Mouse (Mus musculus) Patski (cell line): Measurements from ENCODE around the gene Arhgef3. TPM values are rescaled to one million over a fixed set of nuclear protein-coding genes. Genes with fewer than 3 reads are reported as not detected.
A peak's percentile ranks its signal among the peaks of the same experiment; 100 is the strongest.

Experiments used
- ATAC-seq: fragments of 100-300 bp; one replicate; pipeline ENCODE4 v1.8.0; 2021
- CTCF ChIA-PET: fragments of 350-600 bp; sonication (Branson Sonifier 250); formaldehyde crosslinking; loops from one replicate; lab custom pipeline; 2022; ENCODE audit warnings: inconsistent platforms; lab: Charles Lee
- POLR2A ChIA-PET: fragments of 350-600 bp; sonication (Branson Sonifier 250); formaldehyde crosslinking; loops from one replicate; lab custom pipeline; 2022; ENCODE audit warnings: antibody characterized with exemption, inconsistent platforms; lab: Charles Lee
- DNase-seq: peaks from one replicate; pipeline ENCODE4 v3.0.0-alpha.2; 2011; ENCODE audit warnings: low read depth, low spot score
- H3K27me3 ChIP-seq: fragments of 371-371 bp; one replicate; pipeline ENCODE4 v1.5.1; 2021
- CTCF ChIP-seq: fragments of 100-300 bp; IDR thresholded peaks from one replicate; pipeline ENCODE4 v1.5.1; 2021
- in situ Hi-C: fragments of 300-500 bp; cut with MboI; formaldehyde crosslinking; loops from 3 replicates; pipeline ENCODE4 v1.11.1; 2018; ENCODE audit warnings: low pct_unique_long_range_greater_than_20kb, mixed read lengths
- polyA plus RNA-seq: library from polyadenylated mRNA; unstranded; gene quantifications from one replicate; pipeline ENCODE4 v1.2.3, GENCODE M21; 2021

Gene Arhgef3
- polyA plus RNA-seq, 1 experiment from 2014 or later: 3.4 TPM

DNA sequence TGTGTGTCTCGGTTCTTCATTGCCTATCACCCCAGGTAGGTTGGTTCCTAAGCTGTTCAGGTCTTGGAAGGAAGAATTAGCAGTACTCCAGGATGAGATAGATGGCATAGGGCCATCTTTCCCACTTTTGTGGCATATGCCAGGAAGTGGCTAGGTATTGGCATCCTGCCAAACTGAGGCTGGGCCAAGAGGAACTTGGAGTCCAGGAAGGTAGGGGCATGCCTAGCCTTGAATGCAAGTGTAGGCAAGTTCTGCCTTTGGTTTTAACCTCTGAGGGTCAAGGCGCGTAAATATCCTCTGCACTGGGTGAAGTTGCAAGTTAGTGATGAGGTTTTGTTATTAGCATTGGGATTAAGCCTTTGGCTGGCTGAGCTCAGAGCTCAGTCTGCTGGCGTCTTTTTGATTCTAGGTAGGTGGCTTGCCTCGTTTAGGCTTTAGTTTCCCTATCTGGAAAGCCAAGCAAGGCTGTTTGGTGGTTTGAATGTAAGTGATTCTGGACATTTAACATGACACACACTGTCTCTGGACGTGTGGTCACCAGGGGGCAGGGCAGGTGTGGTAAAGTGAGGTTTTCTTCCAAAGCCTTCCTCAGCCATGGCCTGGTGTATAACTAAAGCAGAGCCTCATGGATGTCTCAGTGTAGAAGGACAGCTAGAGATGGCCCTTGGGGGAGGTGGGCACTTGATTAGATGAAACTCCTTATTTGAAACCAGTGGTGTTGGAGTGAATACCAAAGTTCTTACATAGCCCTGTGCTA lies 5.8 kb upstream of the Arhgef3 start:
- CTCF ChIA-PET: interaction anchor here (0.8 to 2.1 kb wide), 5 partner anchors 11 to 77 kb away, joined by 3 to 10 read pairs (median 4); no protein-coding TSS in a partner anchor
- TF ChIP-seq CTCF: peak; percentile 63

GRCm38 (mm10) chr14:27115275-27115660 lies 569 bp downstream of the Arhgef3 start:
- DNase-seq: no peak
- POLR2A ChIA-PET: interaction anchor here (0.9 kb wide), 1 partner anchor 57 kb away, joined by 3 read pairs; no protein-coding TSS in a partner anchor
- no peak for ATAC-seq
- TF ChIP-seq CTCF: no peak
- in situ Hi-C loops: loop anchor here (10.0 kb wide), 1 partner anchor 300 kb away; no protein-coding TSS in a partner anchor
- H3K27me3 ChIP-seq: no peaks in the 10 kb centered on the region
- CTCF ChIA-PET: no interaction called here

More for the DNA sequence above, 5.8 kb upstream of the Arhgef3 start:
- no peaks in the 10 kb centered on the region for H3K27me3 ChIP-seq
- ATAC-seq: no peak
- POLR2A ChIA-PET: no interaction called here
- no peak for DNase-seq
- in situ Hi-C loops: no loop called here

GRCm38 (mm10) chr14:27115991-27116390 lies 1.3 kb downstream of the Arhgef3 start:
- TF ChIP-seq CTCF: no peak
- POLR2A ChIA-PET: interaction anchor here (0.9 kb wide), 1 partner anchor 57 kb away, joined by 3 read pairs; no protein-coding TSS in a partner anchor
- no peak for ATAC-seq
- in situ Hi-C loops: loop anchor here (10.0 kb wide), 1 partner anchor 299 kb away; no protein-coding TSS in a partner anchor
- DNase-seq: no peak
- no peaks in the 10 kb centered on the region for H3K27me3 ChIP-seq
- CTCF ChIA-PET: no interaction called here

DNA sequence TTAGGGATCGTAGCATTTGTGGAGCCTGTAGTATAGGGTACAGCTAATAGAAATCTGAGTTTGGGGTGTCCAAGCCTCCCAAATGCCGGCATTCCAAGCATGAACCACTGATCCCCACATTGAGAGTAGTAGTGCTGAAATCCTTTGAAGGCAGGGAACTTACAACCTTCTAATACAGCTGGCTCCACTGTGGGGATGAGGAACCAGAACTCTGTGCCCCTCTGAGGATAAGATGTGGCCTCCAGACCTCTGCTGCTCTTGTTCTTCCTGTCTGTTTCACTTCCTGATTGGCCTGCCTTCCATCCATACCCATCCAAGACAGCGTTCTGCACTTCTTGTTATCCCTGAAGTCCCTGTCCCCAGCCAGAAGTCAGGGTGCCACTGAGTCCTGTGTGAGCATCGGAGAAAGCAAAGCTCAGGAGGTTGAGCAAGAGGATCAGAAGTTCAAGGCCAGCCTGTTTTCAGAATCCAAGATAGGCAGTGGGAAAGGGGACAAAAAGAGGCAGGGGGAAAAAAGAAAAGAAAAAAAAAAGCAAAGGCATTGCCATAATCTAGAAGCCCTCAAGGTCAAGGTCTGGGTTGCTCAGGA lies 2.0 kb downstream of the Arhgef3 start:
- CTCF ChIA-PET: no interaction called here
- no peaks in the 10 kb centered on the region for H3K27me3 ChIP-seq
- in situ Hi-C loops: loop anchor here (10.0 kb wide), 1 partner anchor 298 kb away; no protein-coding TSS in a partner anchor
- no peak for TF ChIP-seq CTCF
- DNase-seq (no peak), ATAC-seq (no peak)
- POLR2A ChIA-PET: no interaction called here

GRCm38 (mm10) chr14:27118546-27118945 lies 3.8 kb downstream of the Arhgef3 start:
- no peak for DNase-seq
- in situ Hi-C loops: loop anchor here (10.0 kb wide), 1 partner anchor 296 kb away; no protein-coding TSS in a partner anchor
- TF ChIP-seq CTCF: no peak
- ATAC-seq: no peak
- ChIA-PET CTCF (no interaction called here), POLR2A (no interaction called here)
- H3K27me3 ChIP-seq: no peaks in the 10 kb centered on the region

GRCm38 (mm10) chr14:27122646-27123045 lies 7.9 kb downstream of the Arhgef3 start:
- in situ Hi-C loops: loop anchor here (5.0 kb wide), 1 partner anchor 50 kb away; no protein-coding TSS in a partner anchor

DNA sequence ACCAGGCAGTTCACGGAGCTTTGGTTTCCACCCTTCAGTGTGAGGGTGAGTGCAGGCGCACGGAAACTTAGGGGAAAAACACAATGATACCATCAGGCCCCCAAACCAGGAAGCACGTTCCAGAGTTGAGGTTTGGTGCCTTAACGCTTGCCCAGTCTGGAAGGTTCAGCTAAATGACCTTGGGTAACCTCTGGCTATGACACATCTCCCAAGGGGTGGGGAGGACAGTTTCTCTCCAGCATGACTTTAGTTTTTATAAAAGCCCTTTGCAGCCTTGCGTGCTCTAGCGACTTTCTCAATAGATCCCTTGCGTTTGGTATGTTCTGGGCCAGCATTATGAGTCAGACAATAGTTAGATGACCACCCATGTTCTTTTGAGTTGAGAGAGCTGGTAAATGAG lies 8.8 kb downstream of the Arhgef3 start:
- in situ Hi-C loops: loop anchor here (5.0 kb wide), 1 partner anchor 49 kb away; no protein-coding TSS in a partner anchor
- CTCF ChIA-PET: interaction anchor here (0.8 to 1.8 kb wide), 6 partner anchors 13 to 261 kb away, joined by 3 to 4 read pairs (median 3); no protein-coding TSS in a partner anchor
- POLR2A ChIA-PET: interaction anchor here (0.6 kb wide), 1 partner anchor 459 kb away, joined by 5 read pairs; no protein-coding TSS in a partner anchor
- no peak for TF ChIP-seq CTCF
- ATAC-seq: peak; percentile 73
- DNase-seq: peak; percentile 65
- no peaks in the 10 kb centered on the region for H3K27me3 ChIP-seq

More at GRCm38 (mm10) chr14:27122646-27123045, 7.9 kb downstream of the Arhgef3 start:
- ATAC-seq: no peak
- no peak for TF ChIP-seq CTCF
- DNase-seq: no peak
- no peaks in the 10 kb centered on the region for H3K27me3 ChIP-seq
- POLR2A ChIA-PET: no interaction called here
- CTCF ChIA-PET: interaction anchor here (1.7 to 1.8 kb wide), 2 partner anchors 26 to 37 kb away, joined by 4 read pairs; no protein-coding TSS in a partner anchor

GRCm38 (mm10) chr14:27130031-27130430 lies 15.3 kb downstream of the Arhgef3 start:
- no peak for DNase-seq
- TF ChIP-seq CTCF: no peak
- ChIA-PET CTCF (no interaction called here), POLR2A (no interaction called here)
- H3K27me3 ChIP-seq: no peaks in the 10 kb centered on the region
- no peak for ATAC-seq
- in situ Hi-C loops: no loop called here

DNA sequence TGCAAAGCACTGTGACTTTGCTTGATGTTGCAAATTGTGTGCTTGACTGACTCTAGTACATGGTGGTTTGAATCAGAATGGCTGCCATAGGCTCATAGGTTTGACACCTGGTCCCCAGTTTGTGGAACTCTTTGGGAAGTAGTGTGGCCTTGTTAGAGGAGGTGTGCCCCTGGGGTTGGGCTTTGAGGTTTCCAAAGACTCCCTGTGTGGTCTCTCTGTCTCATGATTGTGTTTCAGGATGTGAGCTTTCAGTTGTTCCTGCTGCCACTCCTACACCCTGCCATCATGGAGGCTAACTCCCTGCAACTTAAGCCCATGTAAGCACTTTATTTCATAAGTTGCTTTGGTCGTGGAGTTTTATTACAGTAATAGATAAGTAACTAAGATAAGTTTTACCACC lies 16.0 kb downstream of the Arhgef3 start:
- TF ChIP-seq CTCF: no peak
- no peaks in the 10 kb centered on the region for H3K27me3 ChIP-seq
- in situ Hi-C loops: no loop called here
- ChIA-PET POLR2A (no interaction called here), CTCF (no interaction called here)
- ATAC-seq: no peak
- no peak for DNase-seq

GRCm38 (mm10) chr14:27131521-27131920 lies 16.8 kb downstream of the Arhgef3 start:
- no peak for DNase-seq
- ChIA-PET POLR2A (no interaction called here), CTCF (interaction anchor here (1.3 kb wide), 1 partner anchor 10 kb away, joined by 4 read pairs; no protein-coding TSS in a partner anchor)
- H3K27me3 ChIP-seq: no peaks in the 10 kb centered on the region
- no peak for TF ChIP-seq CTCF
- in situ Hi-C loops: no loop called here
- ATAC-seq: peak; percentile 71
